Mouse (Mus musculus): ENCODE measurements around the gene Pawr. TPM values are rescaled to one million over a fixed set of nuclear protein-coding genes. Genes with fewer than 3 reads are reported as not detected.

The Pawr gene
- polyA plus RNA-seq, 1 experiment from 2014 or later: 7.6 TPM

DNA sequence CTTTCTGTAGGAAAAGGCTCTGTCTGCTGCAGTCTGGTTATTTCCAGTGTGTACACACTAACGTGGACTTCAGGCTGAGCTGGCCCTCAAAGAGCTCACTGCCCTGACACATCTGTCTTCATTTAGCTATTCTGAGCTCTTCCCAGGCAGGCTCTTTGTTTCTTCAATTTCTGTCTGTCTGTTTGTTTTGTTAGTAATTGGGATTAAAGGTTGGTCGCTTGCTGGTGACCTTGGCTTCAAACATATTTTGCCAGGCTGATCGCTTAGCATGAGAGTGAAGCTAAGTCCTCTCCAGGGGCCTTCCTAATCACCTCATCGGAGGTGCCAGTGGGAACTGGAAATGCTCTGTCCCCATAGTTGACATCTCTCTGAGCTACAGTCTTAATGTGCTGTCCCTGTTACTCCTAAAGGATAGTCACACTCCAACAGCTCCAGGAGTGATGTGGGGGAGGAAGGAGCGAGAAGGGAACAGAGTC is 53.6 kb downstream of the Pawr start:
- Histone ChIP-seq H3K36me3 (replicated peaks) (peaks cover 23% of the 10 kb centered on the region), H3K9me3 (no peaks in the 10 kb centered on the region), H3K27ac (replicated peaks) (peak overlapping the region; percentile 66), H3K27me3 (replicated peaks; ENCODE audit: low read depth, poor library complexity, severe bottlenecking) (no peaks in the 10 kb centered on the region; the same call in 1 of the 2 replicates), H3K4me1 (peaks cover 49% of the 10 kb centered on the region), H3K4me3 (no peak overlapping the region)
- 35% methylated on average over 5 of the region's 5 CpGs for WGBS
- peak; percentile 61 for DNase-seq (ENCODE audit: low spot score)

DNA sequence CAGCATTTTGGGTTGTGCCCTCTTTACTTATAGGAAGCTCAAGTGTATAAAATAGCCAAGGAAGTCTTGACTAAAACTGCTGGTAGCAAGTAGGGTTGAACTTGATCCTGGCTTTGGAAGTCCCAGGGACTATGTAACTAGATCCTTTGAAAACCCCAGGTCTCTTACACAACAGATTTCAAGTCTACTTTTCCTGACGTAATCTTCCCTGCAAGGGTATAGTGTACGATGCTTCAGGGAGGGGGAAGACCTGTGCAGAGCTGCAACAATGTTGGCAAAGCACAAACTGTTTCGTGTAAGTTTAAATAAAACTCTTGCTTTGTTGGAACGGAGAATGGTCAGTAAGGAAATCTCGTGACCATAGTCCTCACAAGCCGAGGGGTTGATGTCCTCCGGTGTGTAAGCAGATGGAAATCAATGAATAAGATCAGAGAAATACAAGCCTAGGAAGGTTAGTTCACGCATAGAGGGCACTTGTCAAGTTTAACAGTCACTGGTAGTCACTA is 56.5 kb downstream of the Pawr start:
- H3K27ac ChIP-seq (replicated peaks): no peak overlapping the region
- H3K36me3 ChIP-seq (replicated peaks): peaks cover 8% of the 10 kb centered on the region
- WGBS: 81% methylated on average over 8 of the region's 8 CpGs
- peaks cover 49% of the 10 kb centered on the region for H3K4me1 ChIP-seq
- DNase-seq (ENCODE audit: low spot score): no peak
- no peaks in the 10 kb centered on the region; the same call in 1 of the 2 replicates for H3K27me3 ChIP-seq (replicated peaks; ENCODE audit: low read depth, poor library complexity, severe bottlenecking)
- H3K4me3 ChIP-seq: no peak overlapping the region
- no peaks in the 10 kb centered on the region for H3K9me3 ChIP-seq

DNA sequence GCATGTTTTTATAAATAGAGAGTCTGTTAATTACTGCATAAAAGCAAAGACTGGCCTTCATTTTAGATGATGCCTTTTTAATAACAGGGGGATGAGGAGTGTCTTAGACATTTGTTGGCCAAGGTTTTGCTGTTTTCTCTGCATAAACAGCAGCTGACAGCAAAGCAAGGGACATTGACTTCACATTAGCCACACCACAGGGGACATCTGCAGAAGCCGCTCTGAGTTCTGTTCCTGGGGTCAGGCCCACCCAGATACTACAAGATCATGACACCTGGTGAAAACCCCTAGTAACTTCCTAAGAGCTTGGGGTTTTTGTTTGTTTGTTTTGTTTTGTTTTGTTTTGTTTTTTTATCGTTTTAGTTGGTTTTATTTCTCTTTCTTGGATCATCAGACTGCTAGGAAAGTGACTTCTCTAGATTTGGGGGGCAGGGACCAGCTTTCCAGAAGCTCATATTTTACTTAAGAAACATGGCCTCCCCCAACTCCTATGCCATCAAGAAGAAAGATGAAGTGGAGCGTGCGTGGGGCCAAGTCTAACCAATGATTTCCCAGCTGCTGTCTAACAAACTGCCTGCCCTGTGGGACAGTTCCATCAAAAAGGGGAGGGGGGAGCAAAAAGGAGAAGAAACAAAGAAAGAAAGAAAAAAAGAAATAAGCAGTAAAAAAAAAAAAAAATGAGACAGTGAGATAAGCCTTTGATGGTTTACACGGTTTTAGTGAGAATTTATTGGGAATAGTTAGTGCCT is 57.4 kb downstream of the Pawr start:
- peaks cover 42% of the 10 kb centered on the region for H3K4me1 ChIP-seq
- WGBS: 49% methylated on average over 5 of the region's 5 CpGs
- H3K27me3 ChIP-seq (replicated peaks; ENCODE audit: low read depth, poor library complexity, severe bottlenecking): no peaks in the 10 kb centered on the region
- no peaks in the 10 kb centered on the region for H3K9me3 ChIP-seq
- H3K27ac ChIP-seq (replicated peaks): no peak overlapping the region; the same call in 1 of the 2 replicates
- H3K4me3 ChIP-seq: no peak overlapping the region
- DNase-seq (ENCODE audit: low spot score): no peak
- H3K36me3 ChIP-seq (replicated peaks): no peaks in the 10 kb centered on the region

DNA sequence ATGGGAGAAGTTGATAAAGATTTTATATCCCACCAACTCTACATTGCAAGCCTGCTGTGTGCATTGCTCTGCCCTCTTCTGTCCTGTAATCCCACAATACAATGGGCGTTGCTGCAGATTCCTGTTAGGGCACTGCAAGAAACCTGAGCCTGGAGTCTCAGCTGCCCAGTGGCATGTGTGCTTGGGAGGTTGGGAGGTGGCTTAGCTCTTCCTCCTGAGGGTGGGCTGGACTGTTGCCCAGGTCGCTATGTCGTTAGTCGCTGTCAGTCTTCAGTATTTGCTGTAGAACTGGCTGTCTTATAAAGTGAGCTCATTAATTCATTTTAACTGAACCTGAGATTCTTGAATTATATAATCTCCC is 58.0 kb downstream of the Pawr start:
- DNase-seq (ENCODE audit: low spot score): peak; percentile 53
- Histone ChIP-seq H3K4me1 (peaks cover 36% of the 10 kb centered on the region), H3K9me3 (no peaks in the 10 kb centered on the region), H3K36me3 (replicated peaks) (no peaks in the 10 kb centered on the region), H3K27ac (replicated peaks) (no peak overlapping the region), H3K4me3 (no peak overlapping the region), H3K27me3 (replicated peaks; ENCODE audit: low read depth, poor library complexity, severe bottlenecking) (no peaks in the 10 kb centered on the region)
- 25% methylated on average over 4 of the region's 4 CpGs for WGBS

DNA sequence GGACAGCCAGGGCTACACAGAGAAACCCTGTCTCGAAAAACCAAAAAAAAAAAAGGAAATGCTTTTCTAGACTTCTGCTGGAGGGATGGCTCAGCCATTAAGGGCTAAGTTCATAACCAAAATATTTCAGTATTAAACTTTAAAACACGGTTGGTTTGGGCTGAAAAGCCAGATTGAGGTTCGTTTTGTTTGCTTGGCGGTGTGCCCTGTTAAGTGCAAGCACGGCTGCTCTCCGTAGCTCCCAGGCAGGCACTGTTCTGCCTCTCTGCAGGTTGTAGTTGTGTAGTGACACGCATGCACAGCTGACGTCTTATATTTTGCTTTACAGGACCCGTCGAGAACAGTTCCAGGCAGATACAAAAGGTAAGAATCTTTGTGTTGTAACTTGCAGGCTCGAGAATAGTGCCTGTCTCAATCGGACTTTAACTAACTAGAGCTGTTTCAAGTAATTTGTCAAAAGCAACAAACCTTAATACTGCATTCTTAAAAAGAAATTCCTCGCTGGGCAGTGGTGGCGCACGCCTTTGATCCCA is 59.5 kb downstream of the Pawr start:
- DNase-seq (ENCODE audit: low spot score): no peak
- Histone ChIP-seq H3K4me3 (no peak overlapping the region), H3K36me3 (replicated peaks) (no peaks in the 10 kb centered on the region), H3K9me3 (no peaks in the 10 kb centered on the region), H3K27me3 (replicated peaks; ENCODE audit: low read depth, poor library complexity, severe bottlenecking) (no peaks in the 10 kb centered on the region), H3K27ac (replicated peaks) (no peak overlapping the region), H3K4me1 (peaks cover 24% of the 10 kb centered on the region)
- 92% methylated on average over 15 of the region's 15 CpGs for WGBS

DNA sequence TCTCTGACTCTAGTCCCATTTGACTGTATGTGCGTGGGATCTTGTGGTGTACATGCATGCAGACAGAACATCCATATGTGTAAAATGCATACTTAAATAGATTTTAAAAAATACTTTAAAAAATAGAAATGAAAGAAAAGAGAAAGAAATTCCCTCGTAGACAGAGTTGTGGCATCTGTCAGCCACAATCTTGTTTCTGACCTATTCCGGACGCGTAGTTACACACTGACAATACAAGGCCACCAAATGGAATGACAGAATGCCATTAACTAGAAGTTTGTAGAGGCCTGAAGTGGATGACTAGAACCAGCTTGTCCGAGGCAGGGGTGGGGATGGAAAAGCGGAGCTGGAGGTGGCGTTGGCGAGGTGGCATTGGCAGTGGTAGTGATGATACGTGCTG is 60.2 kb downstream of the Pawr start:
- no peak for DNase-seq (ENCODE audit: low spot score)
- no peaks in the 10 kb centered on the region for H3K36me3 ChIP-seq (replicated peaks)
- H3K27ac ChIP-seq (replicated peaks): no peak overlapping the region
- 95% methylated on average over 10 of the region's 10 CpGs for WGBS
- peaks cover 22% of the 10 kb centered on the region for H3K4me1 ChIP-seq
- H3K27me3 ChIP-seq (replicated peaks; ENCODE audit: low read depth, poor library complexity, severe bottlenecking): no peaks in the 10 kb centered on the region
- H3K9me3 ChIP-seq: no peaks in the 10 kb centered on the region
- no peak overlapping the region for H3K4me3 ChIP-seq

DNA sequence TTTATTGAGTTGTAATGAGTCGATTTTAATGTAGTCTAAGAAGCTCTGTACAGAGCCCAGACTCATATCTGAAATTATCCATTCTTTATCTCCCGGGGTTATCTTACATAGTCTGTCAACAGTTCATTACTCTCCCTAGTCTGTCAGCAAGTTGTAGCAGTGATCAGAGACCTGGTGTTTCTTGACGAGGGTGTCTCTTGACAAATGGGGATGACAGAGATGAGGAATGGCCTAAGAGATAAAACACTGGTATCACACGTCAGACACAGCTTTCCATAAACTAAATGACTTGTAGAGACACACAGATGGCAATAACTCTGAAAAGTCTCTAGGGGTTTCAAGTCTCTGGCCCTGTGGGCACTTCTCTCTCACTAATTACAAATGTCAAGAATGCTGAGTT is 62.4 kb downstream of the Pawr start:
- peaks cover 8% of the 10 kb centered on the region for H3K4me1 ChIP-seq
- 78% methylated on average over 4 of the region's 4 CpGs for WGBS
- H3K4me3 ChIP-seq: no peak overlapping the region
- no peaks in the 10 kb centered on the region for H3K9me3 ChIP-seq
- H3K36me3 ChIP-seq (replicated peaks): no peaks in the 10 kb centered on the region
- no peak for DNase-seq (ENCODE audit: low spot score)
- no peaks in the 10 kb centered on the region for H3K27me3 ChIP-seq (replicated peaks; ENCODE audit: low read depth, poor library complexity, severe bottlenecking)
- H3K27ac ChIP-seq (replicated peaks): no peak overlapping the region

DNA sequence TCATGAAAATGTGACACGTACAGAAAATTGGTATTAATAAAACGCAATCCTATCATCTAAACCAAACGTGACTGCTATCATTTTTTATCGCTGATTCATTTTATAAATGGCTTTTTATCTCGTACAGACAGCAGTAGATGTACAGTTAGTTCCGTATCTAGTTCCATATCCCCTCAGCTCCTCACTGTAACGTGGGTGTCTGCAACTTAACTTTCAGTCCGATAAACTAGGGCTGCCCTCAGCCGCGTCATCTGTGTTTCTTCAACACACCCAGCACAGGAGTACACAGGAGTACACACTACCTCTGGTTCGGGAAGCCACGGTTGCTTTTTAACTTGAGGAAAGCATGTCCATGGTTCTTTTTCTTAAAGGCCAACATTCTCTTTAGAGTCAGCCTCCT is 63.3 kb downstream of the Pawr start:
- H3K36me3 ChIP-seq (replicated peaks): no peaks in the 10 kb centered on the region
- no peaks in the 10 kb centered on the region for H3K9me3 ChIP-seq
- no peaks in the 10 kb centered on the region for H3K27me3 ChIP-seq (replicated peaks; ENCODE audit: low read depth, poor library complexity, severe bottlenecking)
- H3K4me1 ChIP-seq: no peaks in the 10 kb centered on the region; the same call in 1 of the 2 replicates
- no peak overlapping the region for H3K27ac ChIP-seq (replicated peaks)
- no peak overlapping the region for H3K4me3 ChIP-seq
- no peak for DNase-seq (ENCODE audit: low spot score)
- 96% methylated on average over 12 of the region's 12 CpGs for WGBS

DNA sequence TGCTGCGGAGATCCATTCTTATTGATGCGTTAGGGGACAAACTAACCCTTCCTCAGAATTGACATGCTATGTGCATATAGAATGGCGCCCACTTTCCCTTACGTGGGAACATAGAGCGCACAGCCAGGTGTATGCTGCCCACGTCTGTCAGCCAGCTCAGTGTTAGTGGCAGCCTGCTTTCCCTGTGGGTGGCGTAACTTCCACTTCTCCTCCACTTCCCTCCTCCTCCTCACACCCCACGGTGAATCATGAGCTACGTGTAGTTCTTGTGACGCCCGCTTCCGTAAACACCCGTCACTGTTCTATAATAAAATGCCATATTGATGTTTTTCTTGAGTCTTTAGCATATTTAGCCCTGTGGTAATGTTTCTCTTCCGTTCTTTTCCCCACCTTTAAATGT is 63.7 kb downstream of the Pawr start:
- no peaks in the 10 kb centered on the region for H3K27me3 ChIP-seq (replicated peaks; ENCODE audit: low read depth, poor library complexity, severe bottlenecking)
- H3K36me3 ChIP-seq (replicated peaks): no peaks in the 10 kb centered on the region
- H3K4me1 ChIP-seq: no peaks in the 10 kb centered on the region
- H3K27ac ChIP-seq (replicated peaks): no peak overlapping the region
- no peaks in the 10 kb centered on the region for H3K9me3 ChIP-seq
- DNase-seq (ENCODE audit: low spot score): no peak
- H3K4me3 ChIP-seq: no peak overlapping the region
- 94% methylated on average over 14 of the region's 14 CpGs for WGBS

DNA sequence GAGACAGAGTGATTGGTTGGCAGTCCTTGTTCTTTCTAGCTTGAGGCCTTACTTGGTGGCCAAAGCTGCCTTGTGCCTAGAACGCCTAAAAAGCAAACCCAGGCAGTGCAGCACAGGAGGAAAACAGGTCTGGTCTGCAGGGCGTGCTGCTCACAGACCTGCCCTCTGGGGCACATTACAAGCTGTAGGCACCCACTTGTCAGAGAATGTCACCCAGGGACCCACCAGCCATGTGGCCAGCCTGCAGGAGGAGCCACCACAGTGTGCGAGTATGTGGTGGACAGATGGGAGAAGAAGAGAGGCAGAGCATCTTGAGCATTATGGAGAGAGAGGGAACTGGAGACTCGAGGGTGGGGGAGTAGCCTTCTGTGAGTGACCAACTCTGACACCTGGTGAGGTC is 70.8 kb downstream of the Pawr start:
- H3K27me3 ChIP-seq (replicated peaks; ENCODE audit: low read depth, poor library complexity, severe bottlenecking): no peaks in the 10 kb centered on the region
- H3K4me3 ChIP-seq: no peak overlapping the region
- no peaks in the 10 kb centered on the region for H3K36me3 ChIP-seq (replicated peaks)
- DNase-seq (ENCODE audit: low spot score): no peak
- H3K27ac ChIP-seq (replicated peaks): no peak overlapping the region
- WGBS: 83% methylated on average over 4 of the region's 4 CpGs
- no peaks in the 10 kb centered on the region for H3K9me3 ChIP-seq
- H3K4me1 ChIP-seq: peaks cover 19% of the 10 kb centered on the region

DNA sequence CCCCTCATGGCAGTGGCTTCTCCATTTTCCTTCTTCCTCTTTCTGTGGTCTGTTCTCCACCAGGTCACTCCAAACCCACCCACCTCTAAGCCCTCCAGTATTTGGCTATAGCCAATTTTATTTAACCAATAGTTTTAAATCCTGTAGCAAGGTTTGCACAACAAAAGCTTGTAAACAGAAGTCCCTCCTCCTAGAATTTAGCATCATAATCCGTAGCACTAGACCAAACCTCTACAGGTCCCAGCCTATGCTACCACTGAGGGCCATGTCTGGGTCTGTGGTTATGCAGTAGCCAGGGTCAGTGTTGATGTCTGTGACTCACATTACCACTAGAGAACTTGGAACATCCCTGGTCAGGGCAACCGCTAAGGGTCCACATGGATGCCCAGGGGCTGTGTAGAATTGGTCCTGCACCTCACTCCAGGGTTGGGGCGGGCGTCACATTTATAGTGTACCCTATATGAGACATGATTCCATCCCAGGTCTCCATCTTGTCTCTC is 71.5 kb downstream of the Pawr start:
- no peak overlapping the region for H3K4me3 ChIP-seq
- H3K27me3 ChIP-seq (replicated peaks; ENCODE audit: low read depth, poor library complexity, severe bottlenecking): no peaks in the 10 kb centered on the region
- no peak overlapping the region for H3K27ac ChIP-seq (replicated peaks)
- 95% methylated on average over 4 of the region's 4 CpGs for WGBS
- H3K9me3 ChIP-seq: no peaks in the 10 kb centered on the region
- H3K36me3 ChIP-seq (replicated peaks): no peaks in the 10 kb centered on the region
- no peak for DNase-seq (ENCODE audit: low spot score)
- peaks cover 24% of the 10 kb centered on the region for H3K4me1 ChIP-seq

DNA sequence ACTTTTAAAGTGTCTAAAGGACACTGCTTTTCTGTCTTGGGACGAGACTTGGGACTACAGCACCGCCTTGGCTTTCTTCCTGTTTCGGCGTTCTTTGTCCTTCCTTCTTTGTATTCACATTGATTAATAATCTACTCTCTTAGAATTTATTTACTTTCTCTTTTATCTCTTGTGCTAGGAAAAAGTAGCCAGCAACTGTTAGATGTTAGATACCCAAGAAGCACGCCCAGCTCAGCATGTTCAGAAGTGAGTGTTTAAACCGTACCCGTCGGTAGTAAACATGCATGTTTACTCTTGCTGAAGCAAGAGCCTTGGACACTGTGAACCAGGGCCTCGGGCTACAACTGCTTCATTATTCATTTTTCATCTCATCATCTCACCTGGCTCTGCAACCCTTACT is 72.2 kb downstream of the Pawr start:
- Histone ChIP-seq H3K36me3 (replicated peaks) (no peaks in the 10 kb centered on the region), H3K4me3 (no peak overlapping the region), H3K4me1 (peaks cover 24% of the 10 kb centered on the region), H3K27me3 (replicated peaks; ENCODE audit: low read depth, poor library complexity, severe bottlenecking) (no peaks in the 10 kb centered on the region), H3K9me3 (no peaks in the 10 kb centered on the region), H3K27ac (replicated peaks) (0 out of 2 replicates have a peak overlapping the region, but pooled peaks have one; percentile 14)
- WGBS: 95% methylated on average over 9 of the region's 9 CpGs
- no peak for DNase-seq (ENCODE audit: low spot score)

DNA sequence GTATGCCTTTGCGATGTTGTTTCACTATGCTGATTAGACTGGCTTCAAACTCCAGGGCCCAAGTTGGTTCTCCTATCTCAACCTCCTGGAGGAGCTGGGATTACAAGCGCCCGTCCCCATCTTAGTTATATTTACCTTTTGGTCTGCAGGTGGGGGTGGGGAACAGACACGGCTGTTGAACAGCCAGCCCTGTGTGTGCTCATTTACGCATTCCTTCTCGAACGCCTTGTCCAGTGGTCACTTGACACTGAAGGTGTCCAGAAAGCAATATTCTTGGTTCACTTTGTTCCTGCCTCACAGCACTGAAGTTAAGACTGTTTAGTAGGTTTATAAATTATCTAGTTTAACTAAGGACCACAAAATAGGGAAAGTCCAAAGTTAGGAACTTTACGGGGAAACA is 73.2 kb downstream of the Pawr start:
- no peak for DNase-seq (ENCODE audit: low spot score)
- Histone ChIP-seq H3K4me3 (no peak overlapping the region), H3K9me3 (no peaks in the 10 kb centered on the region), H3K4me1 (peaks cover 24% of the 10 kb centered on the region), H3K27ac (replicated peaks) (no peak overlapping the region), H3K27me3 (replicated peaks; ENCODE audit: low read depth, poor library complexity, severe bottlenecking) (no peaks in the 10 kb centered on the region), H3K36me3 (replicated peaks) (no peaks in the 10 kb centered on the region)
- 65% methylated on average over 8 of the region's 8 CpGs for WGBS

All from embryonic facial prominence, embryonic 10.5 days (tissue).